Mouse (Mus musculus) neural tube, embryonic 15.5 days (tissue): Measurements from ENCODE around the gene Txndc16. TPM values are rescaled to one million over a fixed set of nuclear protein-coding genes. Genes with fewer than 3 reads are reported as not detected.

Experiments used
- ATAC-seq: fragments of 200-750 bp; cut with Nextera tagmentation; 2 replicates; pipeline ENCODE4 v1.8.0; 2017; ENCODE audit warnings: mild to moderate bottlenecking, moderate TSS enrichment, moderate library complexity; ENCODE audit not compliant: low FRiP score
- H3K27ac ChIP-seq: fragments of 300-500 bp; sonication (generic); replicated peaks from 2 replicates; pipeline ENCODE4 v1.5.1; 2015; ENCODE audit warnings: mild to moderate bottlenecking, inconsistent platforms
- H3K27me3 ChIP-seq: fragments of 300-500 bp; sonication (generic); replicated peaks from 2 replicates; pipeline ENCODE4 v1.6.1; 2015; ENCODE audit warnings: inconsistent platforms
- H3K36me3 ChIP-seq: fragments of 300-500 bp; sonication (generic); 2 replicates; pipeline ENCODE4 v1.6.1; 2015; ENCODE audit warnings: inconsistent platforms
- H3K4me1 ChIP-seq: fragments of 300-500 bp; sonication (generic); 2 replicates; pipeline ENCODE4 v1.6.1; 2015; ENCODE audit warnings: inconsistent platforms
- H3K4me2 ChIP-seq: fragments of 300-500 bp; sonication (generic); 2 replicates; pipeline ENCODE4 v1.6.1; 2015; ENCODE audit warnings: inconsistent platforms, mild to moderate bottlenecking, moderate library complexity
- H3K4me3 ChIP-seq: fragments of 300-500 bp; sonication (generic); replicated peaks from 2 replicates; pipeline ENCODE4 v1.5.1; 2015; ENCODE audit warnings: mild to moderate bottlenecking, inconsistent platforms
- H3K9ac ChIP-seq: fragments of 300-500 bp; sonication (generic); replicated peaks from 2 replicates; pipeline ENCODE4 v1.6.1; 2015; ENCODE audit warnings: mild to moderate bottlenecking, inconsistent platforms
- H3K9me3 ChIP-seq: fragments of 300-500 bp; sonication (generic); replicated peaks from 2 replicates; pipeline ENCODE4 v1.6.1; 2016; ENCODE audit warnings: inconsistent platforms
- WGBS: fragments of 180-500 bp; shearing (Covaris S2); methylation state at CpG from one replicate; pipeline ENCODE4 v1.1.7; 2015; ENCODE audit warnings: mixed read lengths; 5-methylcytosine and 5-hydroxymethylcytosine counted together
- polyA plus RNA-seq: library from polyadenylated mRNA; unstranded; fragments of >200 nt; fragmentation: Nextera tagmentation; extraction: Ambion mirVana; gene quantifications from 2 replicates; pipeline ENCODE4 v1.2.1, GENCODE M21; 2015

Gene Txndc16
- polyA plus RNA-seq = 32.6 and 36.2 TPM in 2 replicates

GRCm38 (mm10) chr14:45220090-45220956 lies at the start of gene Txndc16:
Gene Txndc16 (minus strand): TSS chr14:45220328.
- Histone ChIP-seq H3K9ac (peak within 1 kb of the TSS; percentile 97), H3K27me3 (no peaks in the 10 kb centered on the region), H3K36me3 (no peaks in the 10 kb centered on the region), H3K9me3 (no peaks in the 10 kb centered on the region), H3K27ac (peak within 1 kb of the TSS; percentile 96), H3K4me1 (peaks cover 20% of the 10 kb centered on the region), H3K4me2 (peak within 1 kb of the TSS; percentile 78), H3K4me3 (peak within 1 kb of the TSS; percentile 93)
- peak; percentile 66 for ATAC-seq
- WGBS = under 1% methylated on average over 59 of the region's 59 CpGs

DNA sequence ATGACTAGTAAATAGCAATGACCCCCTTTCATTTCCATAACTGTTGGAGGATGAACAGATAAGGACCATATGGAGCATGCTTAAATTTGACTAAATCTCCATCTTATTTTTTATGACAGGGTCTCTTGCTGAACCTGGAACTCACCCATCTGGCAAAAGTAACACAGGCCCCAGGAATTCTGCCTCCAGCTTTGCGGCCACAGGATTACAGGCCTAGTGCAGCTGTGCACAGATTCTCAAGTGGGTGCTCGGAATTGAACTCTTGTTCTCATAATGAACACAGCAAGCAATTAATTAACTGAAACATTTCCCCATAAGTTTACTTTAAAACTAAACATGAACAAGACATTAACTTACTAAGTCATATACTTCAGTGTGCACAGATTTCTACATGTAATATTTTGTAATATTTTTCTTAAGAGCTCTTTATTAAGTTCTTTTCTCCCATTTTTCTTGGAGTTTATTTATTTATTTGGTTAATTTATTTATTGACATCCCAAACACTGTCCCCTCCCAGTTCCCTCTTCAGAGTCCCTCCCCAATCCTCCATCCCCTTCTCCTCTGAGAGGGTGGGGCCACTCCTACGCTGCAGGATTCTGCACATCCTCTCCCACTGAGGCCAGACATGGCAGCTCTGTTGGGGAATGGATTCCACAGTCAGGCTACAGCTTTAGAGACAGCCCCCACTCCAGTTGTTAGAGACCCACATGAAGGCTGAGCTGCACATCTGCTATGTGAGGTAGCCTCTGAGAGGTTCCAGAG lies 43.9 kb upstream of the Txndc16 start:
- WGBS = 79% methylated on average over 3 of the region's 3 CpGs
- no peak overlapping the region for H3K4me3 ChIP-seq
- H3K27ac ChIP-seq = no peak overlapping the region
- H3K9ac ChIP-seq = no peak overlapping the region
- ATAC-seq = no peak
- H3K4me2 ChIP-seq = no peak overlapping the region
- H3K36me3 ChIP-seq = peaks cover 15% of the 10 kb centered on the region
- no peaks in the 10 kb centered on the region for H3K4me1 ChIP-seq
- no peaks in the 10 kb centered on the region for H3K27me3 ChIP-seq
- no peaks in the 10 kb centered on the region for H3K9me3 ChIP-seq

GRCm38 (mm10) chr14:45251548-45252076 lies 31.5 kb upstream of the Txndc16 start:
- no peaks in the 10 kb centered on the region for H3K27me3 ChIP-seq
- 91% methylated on average over 4 of the region's 4 CpGs for WGBS
- no peak for ATAC-seq

GRCm38 (mm10) chr14:45241613-45242012 lies 21.5 kb upstream of the Txndc16 start:
- Histone ChIP-seq H3K9me3 (no peaks in the 10 kb centered on the region), H3K4me3 (no peak overlapping the region), H3K9ac (no peak overlapping the region), H3K27me3 (no peaks in the 10 kb centered on the region), H3K27ac (no peak overlapping the region), H3K4me1 (no peaks in the 10 kb centered on the region), H3K36me3 (peaks cover 2% of the 10 kb centered on the region; the same call in 1 of the 2 replicates), H3K4me2 (no peak overlapping the region)
- ATAC-seq = no peak
- WGBS = 61% methylated on average over 1 of the region's 1 CpGs

More at GRCm38 (mm10) chr14:45251548-45252076, 31.5 kb upstream of the Txndc16 start:
- H3K9ac ChIP-seq = no peak overlapping the region
- no peak overlapping the region for H3K4me2 ChIP-seq
- H3K9me3 ChIP-seq = no peaks in the 10 kb centered on the region
- H3K4me3 ChIP-seq = no peak overlapping the region
- H3K36me3 ChIP-seq = peaks cover 11% of the 10 kb centered on the region; the same call in 1 of the 2 replicates
- no peaks in the 10 kb centered on the region for H3K4me1 ChIP-seq
- no peak overlapping the region for H3K27ac ChIP-seq

DNA sequence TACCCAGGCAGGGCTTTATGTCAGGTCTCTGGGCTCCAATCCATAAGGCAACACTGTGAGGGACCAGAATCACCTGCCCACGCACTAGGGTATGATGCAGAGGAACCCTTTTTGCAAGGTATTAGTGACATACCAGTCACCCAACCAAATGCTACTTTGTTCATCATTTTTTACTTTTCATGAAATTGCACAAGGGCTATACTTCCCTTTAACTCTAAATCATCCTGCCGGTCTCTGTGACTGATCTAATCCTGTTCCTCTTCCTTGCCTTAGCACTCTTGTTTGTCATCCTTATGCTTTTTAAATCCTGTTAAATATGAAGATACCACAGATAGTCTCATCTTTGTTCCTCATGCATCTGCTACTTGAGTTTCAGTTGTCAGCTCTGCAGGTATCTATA lies 18.9 kb upstream of the Txndc16 start:
- WGBS = 86% methylated on average over 2 of the region's 2 CpGs
- Histone ChIP-seq H3K4me3 (no peak overlapping the region), H3K4me1 (no peaks in the 10 kb centered on the region), H3K4me2 (no peak overlapping the region), H3K9ac (no peak overlapping the region), H3K27ac (no peak overlapping the region), H3K27me3 (no peaks in the 10 kb centered on the region), H3K36me3 (no peaks in the 10 kb centered on the region), H3K9me3 (no peaks in the 10 kb centered on the region)
- no peak for ATAC-seq

DNA sequence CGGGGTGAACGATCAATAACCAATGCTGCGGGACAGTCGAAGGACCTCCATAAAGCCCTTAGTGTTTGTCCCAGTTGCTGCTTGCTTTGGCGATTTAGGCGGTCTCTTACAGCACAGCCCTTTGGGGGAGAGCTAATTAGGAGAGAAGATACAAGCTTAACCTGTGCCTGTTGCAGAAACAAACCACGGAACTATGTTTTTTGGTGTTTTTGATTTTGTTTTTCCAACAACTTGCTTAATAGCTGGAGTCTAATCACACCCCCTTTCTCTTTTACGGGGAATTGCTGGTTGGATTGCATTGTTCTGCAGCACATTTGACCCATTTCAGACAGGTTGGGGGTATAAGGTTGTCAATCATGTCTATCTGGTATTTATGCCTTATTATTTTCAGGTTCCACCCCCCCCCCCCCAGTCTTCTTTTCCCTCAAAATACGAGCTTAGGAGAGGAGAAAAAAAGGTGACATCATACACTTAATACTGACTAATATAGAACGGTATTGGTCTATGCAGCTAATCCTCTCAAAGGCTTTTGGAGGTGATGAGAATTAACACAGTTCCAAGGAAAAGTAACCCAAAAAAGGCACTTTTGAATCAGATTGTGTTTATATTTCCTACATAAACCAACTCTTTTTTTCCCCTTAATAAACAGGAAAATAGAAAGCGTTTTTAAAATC lies 966 bp upstream of the Txndc16 start:
- 7% methylated on average over 11 of the region's 11 CpGs for WGBS
- no peak for ATAC-seq

GRCm38 (mm10) chr14:45219281-45220089 lies 643 bp downstream of the Txndc16 start, which contains the start of gene Gpr137c:
Gene Gpr137c (plus strand): TSS chr14:45219717.
- peak; percentile 97 for ATAC-seq
- H3K36me3 ChIP-seq = no peaks in the 10 kb centered on the region
- under 1% methylated on average over 71 of the region's 86 CpGs for WGBS
- no peaks in the 10 kb centered on the region for H3K27me3 ChIP-seq
- no peaks in the 10 kb centered on the region for H3K9me3 ChIP-seq
- peaks cover 20% of the 10 kb centered on the region for H3K4me1 ChIP-seq
- peak within 1 kb of the TSS; percentile 78 for H3K4me2 ChIP-seq
- peak within 1 kb of the TSS; percentile 96 for H3K27ac ChIP-seq
- peak within 1 kb of the TSS; percentile 93 for H3K4me3 ChIP-seq
- H3K9ac ChIP-seq = peak within 1 kb of the TSS; percentile 97

More for the DNA sequence above, 966 bp upstream of the Txndc16 start:
- Histone ChIP-seq H3K27me3 (no peaks in the 10 kb centered on the region), H3K27ac (peak overlapping the region; percentile 96), H3K9me3 (no peaks in the 10 kb centered on the region), H3K9ac (peak overlapping the region; percentile 97), H3K4me1 (peaks cover 20% of the 10 kb centered on the region), H3K4me3 (peak overlapping the region; percentile 93), H3K4me2 (peak overlapping the region; percentile 78), H3K36me3 (no peaks in the 10 kb centered on the region)

DNA sequence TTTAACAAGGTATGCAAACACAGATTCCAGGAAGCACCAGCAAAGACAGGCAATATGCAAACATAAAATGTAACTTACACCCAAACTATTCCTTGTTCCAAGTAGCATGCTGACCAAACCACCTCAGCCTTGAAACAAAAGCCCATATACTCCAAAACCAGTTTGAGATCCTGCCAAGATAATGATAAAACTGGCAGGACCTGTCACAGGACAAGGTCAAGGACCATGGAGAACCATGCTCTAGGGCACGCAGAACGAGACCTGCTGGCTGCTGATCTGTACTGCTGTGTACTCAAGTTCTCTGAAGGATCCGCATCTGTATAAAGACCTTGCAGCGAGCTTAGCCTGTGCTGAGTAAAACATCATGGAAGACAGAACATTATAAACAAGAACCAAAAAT lies 2.4 kb downstream of the Txndc16 start:
- 85% methylated on average over 4 of the region's 4 CpGs for WGBS
- no peaks in the 10 kb centered on the region for H3K9me3 ChIP-seq
- H3K27ac ChIP-seq = no peak overlapping the region
- H3K4me3 ChIP-seq = peak overlapping the region; percentile 93
- 0 out of 2 replicates have a peak overlapping the region, but pooled peaks have one; percentile 51 for H3K9ac ChIP-seq
- peaks cover 18% of the 10 kb centered on the region for H3K4me1 ChIP-seq
- no peaks in the 10 kb centered on the region for H3K36me3 ChIP-seq
- no peak for ATAC-seq
- peak overlapping the region; percentile 70 for H3K4me2 ChIP-seq
- no peaks in the 10 kb centered on the region for H3K27me3 ChIP-seq

GRCm38 (mm10) chr14:45216711-45217340 lies 3.3 kb downstream of the Txndc16 start:
- no peak for ATAC-seq
- 96% methylated on average over 9 of the region's 9 CpGs for WGBS

DNA sequence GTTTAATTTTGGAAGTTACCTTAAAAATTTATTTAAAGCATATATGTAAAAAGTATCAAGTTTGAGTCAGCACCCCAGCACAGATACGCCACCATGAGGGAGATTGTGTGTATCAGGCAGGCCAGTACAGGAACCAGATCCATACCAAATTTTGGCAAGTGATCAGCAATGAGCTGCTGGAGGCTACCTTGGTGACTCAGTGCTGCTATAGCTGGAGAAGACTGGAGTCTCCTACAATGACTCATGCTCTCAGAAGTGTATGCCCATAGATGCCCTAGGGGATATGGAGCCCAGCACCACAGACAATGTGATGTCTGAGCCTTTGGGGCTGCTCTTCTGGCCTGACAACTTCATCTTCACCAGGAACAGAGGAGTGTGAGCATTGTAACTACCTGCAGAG lies 8.7 kb downstream of the Txndc16 start:
- Histone ChIP-seq H3K9me3 (no peaks in the 10 kb centered on the region), H3K9ac (no peak overlapping the region), H3K27ac (no peak overlapping the region), H3K27me3 (no peaks in the 10 kb centered on the region), H3K4me2 (no peak overlapping the region), H3K36me3 (peaks cover 18% of the 10 kb centered on the region), H3K4me1 (no peaks in the 10 kb centered on the region), H3K4me3 (no peak overlapping the region)
- 94% methylated on average over 1 of the region's 1 CpGs for WGBS
- ATAC-seq = no peak

More at GRCm38 (mm10) chr14:45216711-45217340, 3.3 kb downstream of the Txndc16 start:
- Histone ChIP-seq H3K9ac (no peak overlapping the region), H3K4me2 (no peak overlapping the region), H3K9me3 (no peaks in the 10 kb centered on the region), H3K27me3 (no peaks in the 10 kb centered on the region), H3K36me3 (no peaks in the 10 kb centered on the region), H3K4me1 (peaks cover 15% of the 10 kb centered on the region), H3K27ac (no peak overlapping the region), H3K4me3 (no peak overlapping the region)
